Mouse (Mus musculus) ES-Bruce4 (cell line): Measurements from ENCODE around the gene Gon4l. TPM values are rescaled to one million over a fixed set of nuclear protein-coding genes. Genes with fewer than 3 reads are reported as not detected.
A peak's percentile ranks its signal among the peaks of the same experiment; 100 is the strongest.

Source experiments
- H3K27ac ChIP-seq: 2 replicates; pipeline ENCODE4 v1.5.1; 2012; ENCODE audit warnings: low read length, inconsistent platforms; ENCODE audit not compliant: insufficient read depth
- H3K27me3 ChIP-seq: 2 replicates; pipeline ENCODE4 v1.6.1; 2012; ENCODE audit warnings: mild to moderate bottlenecking, low read length, inconsistent platforms; ENCODE audit not compliant: control insufficient read depth, poor library complexity, insufficient read depth, severe bottlenecking
- H3K36me3 ChIP-seq: 2 replicates; pipeline ENCODE4 v1.6.1; 2012; ENCODE audit warnings: inconsistent platforms, mild to moderate bottlenecking, low read length, moderate library complexity; ENCODE audit not compliant: control insufficient read depth, poor library complexity, insufficient read depth, severe bottlenecking
- H3K4me1 ChIP-seq: one replicate; pipeline ENCODE4 v1.8.1; 2011; ENCODE audit warnings: low read length; ENCODE audit not compliant: control insufficient read depth, insufficient read depth
- H3K4me3 ChIP-seq: 2 replicates; pipeline ENCODE4 v1.5.1; 2011; ENCODE audit warnings: low read depth, mild to moderate bottlenecking, low read length
- H3K9ac ChIP-seq: 2 replicates; pipeline ENCODE4 v1.6.1; 2012; ENCODE audit warnings: low read depth, mild to moderate bottlenecking, inconsistent platforms; ENCODE audit not compliant: poor library complexity, severe bottlenecking
- H3K9me3 ChIP-seq: replicated peaks from 2 replicates; pipeline ENCODE4 v1.6.1; 2012; ENCODE audit warnings: mild to moderate bottlenecking, low read length, inconsistent platforms; ENCODE audit not compliant: control insufficient read depth, poor library complexity, insufficient read depth, severe bottlenecking
- CTCF ChIP-seq: IDR thresholded peaks from one replicate; pipeline ENCODE4 v1.8.1; 2011; ENCODE audit warnings: low read depth, low read length
- EP300 ChIP-seq: IDR thresholded peaks from 2 replicates; pipeline ENCODE4 v1.6.1; 2011; ENCODE audit warnings: low read depth, low read length; ENCODE audit not compliant: insufficient read depth
- POLR2A ChIP-seq: IDR thresholded peaks from one replicate; pipeline ENCODE4 v1.8.1; 2011; ENCODE audit warnings: low read length; ENCODE audit not compliant: insufficient read depth
- polyA plus RNA-seq: library from polyadenylated mRNA; stranded (reverse); fragments of >200 nt; gene quantifications from 2 replicates; pipeline ENCODE4 v1.2.4, GENCODE M21; 2011; ENCODE audit warnings: low read depth; ENCODE audit not compliant: missing spikeins, insufficient read depth, insufficient read length

Gon4l gene
- polyA plus RNA-seq, 1 experiment: 60.1 TPM

GRCm38 (mm10) chr3:88925651-88926050 lies 90.6 kb downstream of the Gon4l start:
- H3K27ac ChIP-seq: no peak overlapping the region
- H3K4me3 ChIP-seq: no peak overlapping the region
- H3K4me1 ChIP-seq: no peaks in the 10 kb centered on the region
- peaks cover 19% of the 10 kb centered on the region for H3K9me3 ChIP-seq
- TF ChIP-seq CTCF: no peak
- TF ChIP-seq EP300: no peak
- TF ChIP-seq POLR2A: no peak
- H3K27me3 ChIP-seq: no peaks in the 10 kb centered on the region
- H3K9ac ChIP-seq: no peak overlapping the region
- H3K36me3 ChIP-seq: peaks cover 52% of the 10 kb centered on the region

- H3K36me3 ChIP-seq: peaks cover 47% of the 10 kb centered on the region
- H3K9ac ChIP-seq: no peak overlapping the region
- H3K27ac ChIP-seq: no peak overlapping the region
- no peak for TF ChIP-seq POLR2A
- TF ChIP-seq EP300: no peak
- TF ChIP-seq CTCF: no peak
- H3K4me3 ChIP-seq: no peak overlapping the region
- H3K27me3 ChIP-seq: no peaks in the 10 kb centered on the region
- H3K4me1 ChIP-seq: no peaks in the 10 kb centered on the region
- no peaks in the 10 kb centered on the region for H3K9me3 ChIP-seq
Observed at GRCm38 (mm10) chr3:88929501-88929900, 94.5 kb downstream of the Gon4l start.

- Histone ChIP-seq H3K9ac (no peak overlapping the region), H3K4me3 (no peak overlapping the region), H3K27ac (no peak overlapping the region), H3K27me3 (no peaks in the 10 kb centered on the region), H3K36me3 (peaks cover 22% of the 10 kb centered on the region), H3K4me1 (no peaks in the 10 kb centered on the region), H3K9me3 (no peaks in the 10 kb centered on the region)
- TF ChIP-seq CTCF (peak; percentile 30), EP300 (no peak)
Observed at GRCm38 (mm10) chr3:88939071-88939470, 104.0 kb downstream of the Gon4l start.

- H3K9ac ChIP-seq: no peak overlapping the region
- no peaks in the 10 kb centered on the region for H3K4me1 ChIP-seq
- H3K27ac ChIP-seq: no peak overlapping the region
- H3K27me3 ChIP-seq: no peaks in the 10 kb centered on the region
- H3K4me3 ChIP-seq: no peak overlapping the region
- no peaks in the 10 kb centered on the region for H3K9me3 ChIP-seq
- H3K36me3 ChIP-seq: peaks cover 20% of the 10 kb centered on the region
- TF ChIP-seq CTCF: no peak
- TF ChIP-seq EP300: no peak
- no peak for TF ChIP-seq POLR2A
Observed at GRCm38 (mm10) chr3:88939749-88940148, 104.7 kb downstream of the Gon4l start.

- H3K9ac ChIP-seq: no peak overlapping the region
- H3K36me3 ChIP-seq: peaks cover 15% of the 10 kb centered on the region
- H3K4me1 ChIP-seq: no peaks in the 10 kb centered on the region
- TF ChIP-seq POLR2A (no peak), CTCF (no peak), EP300 (no peak)
- H3K9me3 ChIP-seq: no peaks in the 10 kb centered on the region
- H3K4me3 ChIP-seq: no peak overlapping the region
- no peak overlapping the region for H3K27ac ChIP-seq
- H3K27me3 ChIP-seq: no peaks in the 10 kb centered on the region
Observed at GRCm38 (mm10) chr3:88942316-88942880, 107.4 kb downstream of the Gon4l start.

GRCm38 (mm10) chr3:88944109-88944508 lies 109.1 kb downstream of the Gon4l start:
- no peaks in the 10 kb centered on the region for H3K27me3 ChIP-seq
- H3K36me3 ChIP-seq: peaks cover 15% of the 10 kb centered on the region
- TF ChIP-seq EP300 (no peak), CTCF (no peak), POLR2A (no peak)
- no peaks in the 10 kb centered on the region for H3K4me1 ChIP-seq
- H3K9ac ChIP-seq: no peak overlapping the region
- no peak overlapping the region for H3K4me3 ChIP-seq
- no peak overlapping the region for H3K27ac ChIP-seq
- H3K9me3 ChIP-seq: no peaks in the 10 kb centered on the region
